Mouse (Mus musculus) CD4-positive, CD25-positive, alpha-beta regulatory T cell (primary cell): ENCODE data around the gene Marco. TPM values are rescaled to one million over a fixed set of nuclear protein-coding genes. Genes with fewer than 3 reads are reported as not detected.

Source experiments
- polyA plus RNA-seq: library from polyadenylated mRNA; unstranded; fragments of 100-300 nt; shearing (Covaris generic); gene quantifications from one replicate; pipeline ENCODE4 v1.2.1, GENCODE M21; 2017

Gene Marco
- 1.0 TPM for polyA plus RNA-seq

DNA sequence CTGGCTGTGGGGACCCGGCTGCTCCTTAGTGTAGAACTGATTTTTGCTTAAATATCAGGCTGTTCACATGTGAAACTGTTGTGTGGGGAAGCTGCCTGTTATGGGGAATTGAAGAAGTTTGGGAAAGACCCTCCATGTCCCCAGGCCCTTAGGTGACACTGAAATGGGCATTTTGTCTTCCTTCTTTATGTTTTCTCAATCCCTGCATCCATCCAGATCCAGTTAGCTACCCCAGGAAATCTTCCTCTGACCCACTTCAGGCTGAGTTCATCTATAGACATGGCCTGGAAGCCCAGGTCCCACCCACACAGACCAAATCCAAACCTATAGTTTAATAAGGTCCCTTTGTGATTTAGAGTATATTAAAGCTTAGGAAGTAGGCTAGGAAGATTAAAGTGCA is at the start of gene Marco:
Marco (minus strand) TSS at position 101 of the 400 bp plus-strand sequence.

Other genes starting within 250 kb of the Marco start
- 0.18 TPM for gene Steap3, start 232.3 kb downstream of the Marco start, polyA plus RNA-seq
- gene C1ql2, start 164.4 kb downstream of the Marco start, polyA plus RNA-seq = not detected
- gene En1, start 97.4 kb upstream of the Marco start, polyA plus RNA-seq = not detected